Mouse (Mus musculus) myocyte (in vitro differentiated cells): Measurements from ENCODE around the gene Plxna4.

ENCODE experiments used
- CEBPB ChIP-seq: IDR thresholded peaks from 2 replicates; pipeline ENCODE4 v1.6.1; 2011; ENCODE audit warnings: mild to moderate bottlenecking, moderate library complexity; ENCODE audit not compliant: poor library complexity, insufficient read depth, severe bottlenecking
- E2F4 ChIP-seq: IDR thresholded peaks from one replicate; pipeline ENCODE4 v1.6.1; 2011; ENCODE audit warnings: mild to moderate bottlenecking, control low read depth, moderate library complexity; ENCODE audit not compliant: insufficient read depth
- MAX ChIP-seq: IDR thresholded peaks from one replicate; pipeline ENCODE4 v1.6.1; 2011; ENCODE audit warnings: low read depth, mild to moderate bottlenecking, control low read depth
- MYOG ChIP-seq, 3 experiments: IDR thresholded peaks; one replicate each; pipeline ENCODE4 v1.6.1; 2011; ENCODE audit warnings: control low read depth in 2 of 3, low read depth in 2 of 3, mild to moderate bottlenecking in 2 of 3; ENCODE audit not compliant: insufficient read length in 2 of 3, control insufficient read depth in 1 of 3, insufficient read depth in 1 of 3
- POLR2A ChIP-seq: IDR thresholded peaks from one replicate; pipeline ENCODE4 v1.6.1; 2011; ENCODE audit warnings: low read depth, mild to moderate bottlenecking, control low read depth, moderate library complexity; ENCODE audit not compliant: insufficient read length
- POLR2AphosphoS2 ChIP-seq: IDR thresholded peaks from one replicate; pipeline ENCODE4 v1.6.1; 2011; ENCODE audit warnings: low read depth, control low read depth; ENCODE audit not compliant: insufficient read length
- REST ChIP-seq: IDR thresholded peaks from one replicate; pipeline ENCODE4 v1.6.1; 2011; ENCODE audit warnings: mild to moderate bottlenecking, control low read depth, moderate library complexity; ENCODE audit not compliant: insufficient read depth, insufficient read length
- SRF ChIP-seq: IDR thresholded peaks from one replicate; pipeline ENCODE4 v1.6.1; 2011; ENCODE audit warnings: low read depth; ENCODE audit not compliant: control insufficient read depth, insufficient read length
- TCF12 ChIP-seq: IDR thresholded peaks from one replicate; pipeline ENCODE4 v1.6.1; 2011; ENCODE audit warnings: mild to moderate bottlenecking, control low read depth; ENCODE audit not compliant: poor library complexity, insufficient read depth, severe bottlenecking
- USF1 ChIP-seq: IDR thresholded peaks from one replicate; pipeline ENCODE4 v1.6.1; 2011; ENCODE audit warnings: low read depth, mild to moderate bottlenecking, control low read depth, moderate library complexity

- TF ChIP-seq POLR2A = no peak
- no peak for TF ChIP-seq MAX
- TF ChIP-seq POLR2AphosphoS2 = no peak
- no peak for TF ChIP-seq TCF12
- TF ChIP-seq USF1 = no peak
- no peak for TF ChIP-seq SRF
- no peak for TF ChIP-seq E2F4
- TF ChIP-seq CEBPB = no peak
- no peak for TF ChIP-seq REST
- no peak for TF ChIP-seq MYOG (IDR thresholded peaks at IDR 0.05; ENCODE audit: control insufficient read depth in 1 of 3, insufficient read depth in 1 of 3, insufficient read length in 2 of 3, low read depth in 2 of 3)
Observed at GRCm38 (mm10) chr6:32544021-32544420, 44.0 kb downstream of the Plxna4 start.
